Mouse (Mus musculus): ENCODE results near the gene Clasp1.

Gene Clasp1

GRCm38 (mm10) chr1:118388757-118389453, at the start of gene Clasp1:
Gene Clasp1, plus strand, starts transcription at chr1:118389058.
- DNase-seq (ENCODE audit: low read depth) = peak; percentile 96

- DNase-seq (ENCODE audit: low read depth) = peak; percentile 33
Observed at GRCm38 (mm10) chr1:118343649-118344435, 45.0 kb upstream of the Clasp1 start.

- no peak for DNase-seq (ENCODE audit: low read depth)
Observed at GRCm38 (mm10) chr1:118349922-118350321, 38.9 kb upstream of the Clasp1 start.

- peak; percentile 76 for DNase-seq (ENCODE audit: low read depth)
Observed at GRCm38 (mm10) chr1:118359071-118359761, 29.6 kb upstream of the Clasp1 start.

GRCm38 (mm10) chr1:118367970-118368369, 20.9 kb upstream of the Clasp1 start:
- DNase-seq (ENCODE audit: low read depth) = peak; percentile 80

GRCm38 (mm10) chr1:118368721-118369461, 20.0 kb upstream of the Clasp1 start:
- DNase-seq (ENCODE audit: low read depth) = peak; percentile 63

- DNase-seq (ENCODE audit: low read depth) = peak; percentile 14
Observed at GRCm38 (mm10) chr1:118377784-118378183, 11.1 kb upstream of the Clasp1 start.

- no peak for DNase-seq (ENCODE audit: low read depth)
Observed at GRCm38 (mm10) chr1:118380105-118380786, 8.6 kb upstream of the Clasp1 start.

- DNase-seq (ENCODE audit: low read depth) = peak; percentile 79
Observed at GRCm38 (mm10) chr1:118388127-118388756, 616 bp upstream of the Clasp1 start.

- DNase-seq (ENCODE audit: low read depth) = peak; percentile 61
Observed at GRCm38 (mm10) chr1:118389454-118390265, 802 bp downstream of the Clasp1 start.

- DNase-seq (ENCODE audit: low read depth) = peak; percentile 22
Observed at GRCm38 (mm10) chr1:118390266-118390660, 1.4 kb downstream of the Clasp1 start.

GRCm38 (mm10) chr1:118390871-118391387, 2.1 kb downstream of the Clasp1 start:
- no peak for DNase-seq (ENCODE audit: low read depth)

- DNase-seq (ENCODE audit: low read depth) = no peak
Observed at GRCm38 (mm10) chr1:118392246-118392645, 3.4 kb downstream of the Clasp1 start.

- no peak for DNase-seq (ENCODE audit: low read depth)
Observed at GRCm38 (mm10) chr1:118393916-118394315, 5.1 kb downstream of the Clasp1 start.

- no peak for DNase-seq (ENCODE audit: low read depth)
Observed at GRCm38 (mm10) chr1:118397866-118398265, 9.0 kb downstream of the Clasp1 start.

GRCm38 (mm10) chr1:118398567-118398966, 9.7 kb downstream of the Clasp1 start:
- DNase-seq (ENCODE audit: low read depth) = no peak

- peak; percentile 32 for DNase-seq (ENCODE audit: low read depth)
Observed at GRCm38 (mm10) chr1:118399625-118400310, 10.9 kb downstream of the Clasp1 start.

GRCm38 (mm10) chr1:118401991-118402390, 13.1 kb downstream of the Clasp1 start:
- DNase-seq (ENCODE audit: low read depth) = no peak

- DNase-seq (ENCODE audit: low read depth) = peak; percentile 35
Observed at GRCm38 (mm10) chr1:118402556-118402955, 13.7 kb downstream of the Clasp1 start.
